Mouse (Mus musculus): ENCODE measurements at regions not wholly inside any gene's neighbourhood (a gene's known extent, or its start where the extent isn't known, plus 50 kb on each side); places are given as distances from the start of the nearest gene placed in this dataset.

DNA sequence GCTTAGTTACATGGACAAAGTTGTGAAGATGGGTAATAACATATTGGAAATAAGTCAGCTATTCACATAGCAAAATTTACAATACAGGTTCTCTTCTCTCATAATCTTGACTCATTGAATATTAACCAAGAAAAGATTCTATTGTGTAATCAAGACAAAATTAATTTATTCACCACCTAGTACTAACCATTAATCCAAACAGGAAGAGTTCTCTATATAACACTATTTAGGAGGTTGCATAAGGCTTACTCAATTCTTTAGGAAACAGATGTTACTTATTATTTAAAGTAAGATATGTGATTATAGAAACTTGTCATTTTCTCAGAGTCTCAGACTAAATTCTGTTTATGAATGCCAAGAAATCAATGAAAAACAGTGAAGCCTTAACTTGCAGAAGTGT is 600.4 kb upstream of the Tusc1 start:
- Histone ChIP-seq H3K27me3 (ENCODE audit: control insufficient read depth, insufficient read depth, low read depth, low read length) (no peaks in the 10 kb centered on the region), H3K9me3 (replicated peaks; ENCODE audit: control insufficient read depth, low read length) (no peaks in the 10 kb centered on the region), H3K36me3 (ENCODE audit: control insufficient read depth, insufficient read depth) (no peaks in the 10 kb centered on the region), H3K4me3 (ENCODE audit: low read depth, low read length) (no peak overlapping the region), H3K27ac (ENCODE audit: low read length) (no peak overlapping the region), H3K4me2 (ENCODE audit: low read depth, low read length) (no peak overlapping the region), H3K9ac (ENCODE audit: low read depth, low read length) (no peak overlapping the region), H3K4me1 (ENCODE audit: control insufficient read depth, low read depth, low read length) (no peaks in the 10 kb centered on the region)
- ATAC-seq (ENCODE audit: low read depth): no peak

DNA sequence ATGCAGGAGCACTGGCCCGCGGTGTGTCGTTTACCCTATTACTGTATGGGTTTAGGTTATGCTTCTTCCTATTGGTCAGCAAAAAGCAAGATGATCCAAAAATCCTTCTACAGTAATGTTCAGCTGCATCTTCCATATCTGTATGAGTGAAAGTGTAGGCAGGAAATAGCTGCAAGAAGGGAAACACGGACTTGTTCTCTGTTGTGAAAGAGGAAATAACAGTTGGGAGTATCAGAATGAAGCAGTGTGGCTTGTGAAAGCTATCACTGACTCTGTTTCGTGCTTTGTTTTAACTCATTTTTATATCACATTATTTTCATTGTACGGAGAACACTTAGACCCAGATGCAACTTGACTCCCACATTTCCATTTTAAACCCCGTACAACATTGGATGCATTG is 591.8 kb upstream of the Tusc1 start:
- no peak overlapping the region for H3K4me3 ChIP-seq (ENCODE audit: low read depth, low read length)
- no peaks in the 10 kb centered on the region for H3K4me1 ChIP-seq (ENCODE audit: control insufficient read depth, low read depth, low read length)
- no peak overlapping the region for H3K9ac ChIP-seq (ENCODE audit: low read depth, low read length)
- no peaks in the 10 kb centered on the region for H3K9me3 ChIP-seq (replicated peaks; ENCODE audit: control insufficient read depth, low read length)
- WGBS (ENCODE audit: insufficient replicate concordance): 72% methylated on average over 7 of the region's 7 CpGs
- H3K36me3 ChIP-seq (ENCODE audit: control insufficient read depth, insufficient read depth): no peaks in the 10 kb centered on the region
- H3K27me3 ChIP-seq (ENCODE audit: control insufficient read depth, insufficient read depth, low read depth, low read length): no peaks in the 10 kb centered on the region
- H3K4me2 ChIP-seq (ENCODE audit: low read depth, low read length): no peak overlapping the region
- no peak overlapping the region for H3K27ac ChIP-seq (ENCODE audit: low read length)
- no peak for ATAC-seq (ENCODE audit: low read depth)

DNA sequence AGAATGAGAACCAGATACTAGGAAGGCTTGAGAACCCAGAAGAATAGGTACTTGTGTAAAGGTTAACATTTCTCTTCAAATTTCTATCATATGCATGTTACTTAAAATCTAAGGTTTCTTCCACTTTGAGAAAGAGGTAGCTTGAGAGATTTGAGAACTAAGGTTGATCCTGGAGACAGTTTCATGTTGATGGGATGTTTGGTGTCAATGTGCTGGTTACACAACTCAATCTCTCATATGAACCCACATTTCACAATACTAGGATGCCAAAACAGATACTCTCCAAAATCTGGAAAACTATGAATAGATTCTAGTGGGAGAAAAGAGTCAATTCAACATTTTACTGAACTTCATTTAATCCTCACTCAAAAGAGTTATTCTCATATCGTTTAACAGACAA is 589.1 kb upstream of the Tusc1 start:
- no peaks in the 10 kb centered on the region for H3K9me3 ChIP-seq (replicated peaks; ENCODE audit: control insufficient read depth, low read length)
- no peak for ATAC-seq (ENCODE audit: low read depth)
- H3K27ac ChIP-seq (ENCODE audit: low read length): no peak overlapping the region
- no peak overlapping the region for H3K9ac ChIP-seq (ENCODE audit: low read depth, low read length)
- 51% methylated on average over 1 of the region's 1 CpGs for WGBS (ENCODE audit: insufficient replicate concordance)
- H3K4me2 ChIP-seq (ENCODE audit: low read depth, low read length): no peak overlapping the region
- no peak overlapping the region for H3K4me3 ChIP-seq (ENCODE audit: low read depth, low read length)
- H3K27me3 ChIP-seq (ENCODE audit: control insufficient read depth, insufficient read depth, low read depth, low read length): no peaks in the 10 kb centered on the region
- H3K4me1 ChIP-seq (ENCODE audit: control insufficient read depth, low read depth, low read length): no peaks in the 10 kb centered on the region
- H3K36me3 ChIP-seq (ENCODE audit: control insufficient read depth, insufficient read depth): no peaks in the 10 kb centered on the region

DNA sequence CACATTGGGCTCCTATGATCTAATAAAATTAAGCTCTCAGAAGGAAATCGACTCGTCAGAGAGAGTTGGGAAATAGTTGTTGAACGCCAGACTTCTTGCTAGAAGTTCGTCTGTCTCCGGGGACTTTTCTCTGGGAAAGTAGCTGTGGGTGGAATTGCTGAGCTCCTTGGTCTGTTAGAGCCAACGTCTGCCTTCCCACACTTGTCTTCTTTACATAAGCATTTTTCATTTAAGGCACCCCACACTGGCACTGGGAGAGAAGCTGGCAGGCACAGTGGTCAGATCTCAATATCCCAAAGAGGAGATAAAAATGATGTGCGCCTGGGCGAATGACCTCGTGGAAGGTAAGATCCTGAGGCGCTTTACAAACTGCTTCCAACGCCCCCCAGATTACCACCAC is 551.3 kb upstream of the Tusc1 start:
- ATAC-seq (ENCODE audit: low read depth): no peak
- no peak overlapping the region for H3K4me2 ChIP-seq (ENCODE audit: low read depth, low read length)
- H3K27ac ChIP-seq (ENCODE audit: low read length): no peak overlapping the region
- no peaks in the 10 kb centered on the region for H3K36me3 ChIP-seq (ENCODE audit: control insufficient read depth, insufficient read depth)
- no peak overlapping the region for H3K9ac ChIP-seq (ENCODE audit: low read depth, low read length)
- no peaks in the 10 kb centered on the region for H3K27me3 ChIP-seq (ENCODE audit: control insufficient read depth, insufficient read depth, low read depth, low read length)
- no peaks in the 10 kb centered on the region for H3K9me3 ChIP-seq (replicated peaks; ENCODE audit: control insufficient read depth, low read length)
- H3K4me1 ChIP-seq (ENCODE audit: control insufficient read depth, low read depth, low read length): no peaks in the 10 kb centered on the region
- whole genome bisulfite sequencing (ENCODE audit: insufficient replicate concordance): 74% methylated on average over 11 of the region's 11 CpGs
- no peak overlapping the region for H3K4me3 ChIP-seq (ENCODE audit: low read depth, low read length)

DNA sequence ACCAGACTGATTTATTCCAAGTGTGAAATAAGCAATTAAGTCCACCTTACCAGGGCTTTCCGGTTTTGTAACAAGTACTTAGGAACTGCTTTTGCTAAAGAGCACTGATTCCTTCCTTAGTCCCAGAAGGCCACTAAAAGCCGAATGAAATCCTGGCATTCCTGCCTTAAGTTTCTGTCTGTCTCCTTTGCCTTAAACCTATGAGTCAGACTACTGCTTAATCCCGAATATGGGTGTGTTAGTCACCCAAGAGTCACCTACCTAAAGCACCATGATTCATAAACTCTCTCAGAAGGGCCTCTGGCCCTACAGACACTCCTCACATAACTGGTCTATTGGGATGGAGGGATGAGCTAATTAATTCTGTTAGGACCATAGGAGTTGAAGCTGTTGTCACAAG is 546.0 kb upstream of the Tusc1 start:
- Histone ChIP-seq H3K9ac (ENCODE audit: low read depth, low read length) (no peak overlapping the region), H3K4me2 (ENCODE audit: low read depth, low read length) (no peak overlapping the region), H3K9me3 (replicated peaks; ENCODE audit: control insufficient read depth, low read length) (no peaks in the 10 kb centered on the region), H3K4me3 (ENCODE audit: low read depth, low read length) (no peak overlapping the region), H3K36me3 (ENCODE audit: control insufficient read depth, insufficient read depth) (no peaks in the 10 kb centered on the region), H3K4me1 (ENCODE audit: control insufficient read depth, low read depth, low read length) (no peaks in the 10 kb centered on the region), H3K27me3 (ENCODE audit: control insufficient read depth, insufficient read depth, low read depth, low read length) (no peaks in the 10 kb centered on the region), H3K27ac (ENCODE audit: low read length) (no peak overlapping the region)
- ATAC-seq (ENCODE audit: low read depth): no peak
- 44% methylated on average over 3 of the region's 3 CpGs for WGBS (ENCODE audit: insufficient replicate concordance)

DNA sequence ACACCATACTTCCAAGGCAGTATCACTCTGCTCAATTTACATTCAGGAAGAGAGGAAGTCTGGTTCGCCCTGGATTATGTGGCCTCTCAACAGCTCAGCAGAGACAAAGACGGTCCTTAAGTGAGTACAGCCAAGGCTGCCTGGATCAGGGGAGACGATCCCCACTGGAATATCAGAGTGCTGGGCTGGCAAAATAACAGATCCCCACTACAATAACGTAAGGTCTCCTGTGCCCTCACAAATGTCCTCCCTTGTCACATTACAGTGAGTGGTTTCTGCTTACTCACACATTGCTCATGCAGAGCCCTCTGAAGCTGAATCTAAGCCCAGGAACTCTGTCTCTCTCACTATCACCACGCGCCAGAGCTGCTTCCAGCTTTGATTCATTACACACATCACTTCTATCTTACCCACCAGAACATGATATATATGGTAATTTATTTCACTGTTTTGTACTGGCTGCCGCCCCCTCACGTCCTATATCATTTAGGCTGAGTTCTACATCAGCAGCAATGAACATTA is 544.1 kb upstream of the Tusc1 start:
- no peaks in the 10 kb centered on the region for H3K9me3 ChIP-seq (replicated peaks; ENCODE audit: control insufficient read depth, low read length)

DNA sequence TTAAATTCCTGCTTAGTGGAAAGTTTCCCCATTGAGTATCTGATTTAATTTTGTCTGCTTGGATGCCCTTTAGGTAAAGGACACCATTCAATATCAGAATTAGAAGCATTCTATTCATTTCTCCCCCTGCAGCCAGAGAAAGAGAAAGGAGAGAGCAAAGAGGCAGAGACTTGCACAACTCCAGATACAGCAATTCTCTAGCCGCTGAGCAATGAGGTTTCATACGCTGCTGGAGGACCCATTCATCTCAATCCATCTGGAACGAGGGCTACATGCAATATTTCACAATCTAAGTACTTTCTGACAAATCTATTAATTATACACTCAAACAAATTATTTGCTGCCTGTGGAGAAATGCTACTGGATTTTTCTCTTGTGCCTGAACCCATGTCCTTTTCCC is 538.0 kb upstream of the Tusc1 start:
- H3K4me3 ChIP-seq (ENCODE audit: low read depth, low read length): no peak overlapping the region
- no peak for ATAC-seq (ENCODE audit: low read depth)
- H3K4me2 ChIP-seq (ENCODE audit: low read depth, low read length): no peak overlapping the region
- H3K27me3 ChIP-seq (ENCODE audit: control insufficient read depth, insufficient read depth, low read depth, low read length): no peaks in the 10 kb centered on the region
- WGBS (ENCODE audit: insufficient replicate concordance): 58% methylated on average over 3 of the region's 3 CpGs
- no peaks in the 10 kb centered on the region for H3K4me1 ChIP-seq (ENCODE audit: control insufficient read depth, low read depth, low read length)
- no peaks in the 10 kb centered on the region for H3K9me3 ChIP-seq (replicated peaks; ENCODE audit: control insufficient read depth, low read length)
- H3K9ac ChIP-seq (ENCODE audit: low read depth, low read length): no peak overlapping the region
- H3K36me3 ChIP-seq (ENCODE audit: control insufficient read depth, insufficient read depth): no peaks in the 10 kb centered on the region
- H3K27ac ChIP-seq (ENCODE audit: low read length): no peak overlapping the region

More for the DNA sequence above, 544.1 kb upstream of the Tusc1 start:
- Histone ChIP-seq H3K4me2 (ENCODE audit: low read depth, low read length) (no peak overlapping the region), H3K27me3 (ENCODE audit: control insufficient read depth, insufficient read depth, low read depth, low read length) (no peaks in the 10 kb centered on the region), H3K36me3 (ENCODE audit: control insufficient read depth, insufficient read depth) (no peaks in the 10 kb centered on the region), H3K27ac (ENCODE audit: low read length) (no peak overlapping the region), H3K9ac (ENCODE audit: low read depth, low read length) (no peak overlapping the region), H3K4me3 (ENCODE audit: low read depth, low read length) (no peak overlapping the region), H3K4me1 (ENCODE audit: control insufficient read depth, low read depth, low read length) (no peaks in the 10 kb centered on the region)
- ATAC-seq (ENCODE audit: low read depth): no peak
- WGBS (ENCODE audit: insufficient replicate concordance): 52% methylated on average over 8 of the region's 8 CpGs

DNA sequence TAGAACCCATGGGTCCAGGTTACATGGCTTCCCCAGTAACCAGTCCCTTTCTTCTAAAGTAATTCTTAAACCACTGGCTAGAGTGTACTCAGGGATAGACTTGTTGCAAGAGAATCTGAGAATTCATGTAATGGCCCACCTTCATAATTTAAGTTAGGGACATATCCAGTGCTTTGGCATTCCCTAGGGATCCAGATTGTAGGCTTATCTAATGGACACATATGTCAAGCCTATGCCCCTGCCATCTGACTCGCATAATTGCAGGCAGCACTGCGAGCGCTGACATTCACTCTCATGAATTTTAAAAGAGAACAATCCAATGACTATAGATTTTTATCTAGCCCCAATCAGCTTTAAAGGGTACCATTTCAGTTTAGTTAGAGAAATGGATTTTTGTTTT is 518.1 kb upstream of the Tusc1 start:
- Histone ChIP-seq H3K27me3 (ENCODE audit: control insufficient read depth, insufficient read depth, low read depth, low read length) (no peaks in the 10 kb centered on the region), H3K9ac (ENCODE audit: low read depth, low read length) (no peak overlapping the region), H3K36me3 (ENCODE audit: control insufficient read depth, insufficient read depth) (no peaks in the 10 kb centered on the region), H3K4me1 (ENCODE audit: control insufficient read depth, low read depth, low read length) (no peaks in the 10 kb centered on the region), H3K9me3 (replicated peaks; ENCODE audit: control insufficient read depth, low read length) (no peaks in the 10 kb centered on the region), H3K4me2 (ENCODE audit: low read depth, low read length) (no peak overlapping the region), H3K4me3 (ENCODE audit: low read depth, low read length) (no peak overlapping the region), H3K27ac (ENCODE audit: low read length) (no peak overlapping the region)
- 78% methylated on average over 3 of the region's 3 CpGs for WGBS (ENCODE audit: insufficient replicate concordance)
- no peak for ATAC-seq (ENCODE audit: low read depth)

DNA sequence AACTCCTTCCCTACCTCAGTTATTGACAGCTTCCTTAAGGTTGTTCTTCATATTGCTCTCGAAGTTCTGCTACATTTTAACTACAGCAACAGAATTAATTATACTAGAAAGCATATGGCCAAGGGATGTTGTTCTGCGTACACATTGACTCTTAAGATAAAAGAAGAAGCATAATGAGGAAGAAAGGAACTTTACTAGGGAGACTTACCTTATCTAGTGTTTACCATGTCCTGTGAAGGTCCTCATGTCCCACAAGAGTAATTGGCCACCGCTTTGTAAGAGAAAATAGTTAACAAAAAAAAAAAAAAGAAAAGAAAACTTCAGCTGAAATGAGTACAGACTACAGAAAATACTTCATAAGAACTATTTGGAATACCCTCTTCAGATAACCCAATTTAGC is 513.9 kb upstream of the Tusc1 start:
- H3K4me2 ChIP-seq (ENCODE audit: low read depth, low read length): no peak overlapping the region
- 35% methylated on average over 3 of the region's 3 CpGs for WGBS (ENCODE audit: insufficient replicate concordance)

DNA sequence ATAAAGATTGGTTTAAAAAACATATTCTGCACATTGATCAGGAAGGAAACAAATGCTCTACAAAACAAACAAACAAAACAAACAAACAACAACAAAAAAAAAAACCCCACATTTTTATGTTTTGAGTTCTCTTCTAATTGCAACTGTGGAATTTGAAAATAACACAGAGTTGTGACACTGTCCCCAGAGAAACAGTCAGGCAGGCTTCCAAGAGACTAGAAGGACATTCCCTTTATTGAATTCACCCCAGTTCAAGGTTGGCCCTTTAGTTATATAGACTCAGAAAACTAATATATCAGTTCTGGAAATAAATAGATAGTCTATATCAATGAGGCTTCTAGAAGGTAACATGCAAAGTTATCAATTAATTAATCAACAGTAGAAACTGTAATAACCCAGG is 495.4 kb upstream of the Tusc1 start:
- H3K27ac ChIP-seq (ENCODE audit: low read length): no peak overlapping the region
- H3K4me3 ChIP-seq (ENCODE audit: low read depth, low read length): no peak overlapping the region
- H3K4me1 ChIP-seq (ENCODE audit: control insufficient read depth, low read depth, low read length): no peaks in the 10 kb centered on the region
- no peaks in the 10 kb centered on the region for H3K27me3 ChIP-seq (ENCODE audit: control insufficient read depth, insufficient read depth, low read depth, low read length)
- no peak overlapping the region for H3K4me2 ChIP-seq (ENCODE audit: low read depth, low read length)
- H3K9me3 ChIP-seq (replicated peaks; ENCODE audit: control insufficient read depth, low read length): no peaks in the 10 kb centered on the region
- no peaks in the 10 kb centered on the region for H3K36me3 ChIP-seq (ENCODE audit: control insufficient read depth, insufficient read depth)
- no peak for ATAC-seq (ENCODE audit: low read depth)
- no peak overlapping the region for H3K9ac ChIP-seq (ENCODE audit: low read depth, low read length)

More for the DNA sequence above, 513.9 kb upstream of the Tusc1 start:
- no peaks in the 10 kb centered on the region for H3K36me3 ChIP-seq (ENCODE audit: control insufficient read depth, insufficient read depth)
- H3K9ac ChIP-seq (ENCODE audit: low read depth, low read length): no peak overlapping the region
- H3K27me3 ChIP-seq (ENCODE audit: control insufficient read depth, insufficient read depth, low read depth, low read length): no peaks in the 10 kb centered on the region
- no peak overlapping the region for H3K27ac ChIP-seq (ENCODE audit: low read length)
- H3K4me3 ChIP-seq (ENCODE audit: low read depth, low read length): no peak overlapping the region
- H3K9me3 ChIP-seq (replicated peaks; ENCODE audit: control insufficient read depth, low read length): no peaks in the 10 kb centered on the region
- no peaks in the 10 kb centered on the region for H3K4me1 ChIP-seq (ENCODE audit: control insufficient read depth, low read depth, low read length)
- no peak for ATAC-seq (ENCODE audit: low read depth)

Measured in liver, embryonic 16.5 days (tissue).